Mouse (Mus musculus): Measurements from ENCODE around the gene Sertad3.

Gene Sertad3

DNA sequence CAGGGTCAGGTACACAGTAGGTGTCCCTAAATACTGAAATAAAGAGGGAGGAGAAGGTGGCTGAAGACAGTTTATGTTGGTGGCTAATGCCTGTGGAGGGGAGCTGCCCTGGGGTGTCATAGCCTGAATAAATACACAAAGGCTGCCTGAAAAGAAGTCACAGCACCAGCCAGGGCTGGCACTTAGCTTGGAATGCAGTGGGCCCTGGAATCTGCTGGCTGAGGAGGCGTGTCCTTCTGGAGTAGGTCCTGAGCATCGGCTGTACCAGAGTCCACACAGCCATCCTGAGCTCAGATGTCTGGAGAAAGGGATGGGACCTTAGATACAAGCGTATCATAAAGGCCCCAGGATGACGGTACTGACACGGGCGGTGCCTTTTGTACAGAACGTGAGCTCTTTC lies 18.3 kb downstream of the Sertad3 start:
- 85% methylated on average over 7 of the region's 7 CpGs for WGBS

DNA sequence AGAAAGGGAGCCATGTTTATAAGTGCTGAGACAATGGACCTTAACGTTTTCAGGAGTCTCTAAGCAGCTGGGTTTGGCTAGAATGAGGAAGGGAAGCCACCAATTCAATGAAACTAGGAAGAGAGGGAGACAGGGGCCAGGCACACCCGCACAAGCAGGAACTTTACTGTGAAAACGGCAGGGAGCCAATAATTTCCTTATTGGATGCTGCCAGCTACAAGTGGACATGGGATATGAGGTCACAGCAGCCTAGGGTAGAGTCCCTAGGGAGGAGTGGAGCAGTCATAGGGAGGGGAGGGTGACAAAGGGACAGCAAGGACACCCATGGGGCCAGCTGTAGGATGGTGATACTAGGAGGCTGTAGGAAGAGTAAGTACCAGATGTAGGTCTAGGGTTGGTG lies 19.5 kb downstream of the Sertad3 start:
- WGBS: 66% methylated on average over 3 of the region's 3 CpGs

DNA sequence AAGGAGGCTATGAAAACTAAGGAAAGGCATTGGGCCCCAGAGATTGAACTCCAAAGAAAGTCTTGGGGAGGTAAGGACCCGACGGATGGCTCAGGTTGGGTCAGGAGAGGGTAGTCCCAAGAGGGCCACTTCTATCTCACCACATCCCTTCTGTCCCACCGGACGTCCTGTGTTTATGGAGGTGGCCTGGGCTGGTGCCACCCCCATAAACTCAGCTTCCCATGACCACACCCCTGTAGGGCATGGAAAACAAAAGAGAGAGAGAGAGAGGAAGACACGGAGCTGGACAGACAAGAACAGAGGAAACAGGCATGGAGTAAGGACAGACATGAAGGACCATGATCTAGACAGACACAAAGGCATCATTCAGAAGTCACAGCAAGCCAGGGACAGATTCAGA lies 19.9 kb downstream of the Sertad3 start:
- 87% methylated on average over 5 of the region's 5 CpGs for WGBS

DNA sequence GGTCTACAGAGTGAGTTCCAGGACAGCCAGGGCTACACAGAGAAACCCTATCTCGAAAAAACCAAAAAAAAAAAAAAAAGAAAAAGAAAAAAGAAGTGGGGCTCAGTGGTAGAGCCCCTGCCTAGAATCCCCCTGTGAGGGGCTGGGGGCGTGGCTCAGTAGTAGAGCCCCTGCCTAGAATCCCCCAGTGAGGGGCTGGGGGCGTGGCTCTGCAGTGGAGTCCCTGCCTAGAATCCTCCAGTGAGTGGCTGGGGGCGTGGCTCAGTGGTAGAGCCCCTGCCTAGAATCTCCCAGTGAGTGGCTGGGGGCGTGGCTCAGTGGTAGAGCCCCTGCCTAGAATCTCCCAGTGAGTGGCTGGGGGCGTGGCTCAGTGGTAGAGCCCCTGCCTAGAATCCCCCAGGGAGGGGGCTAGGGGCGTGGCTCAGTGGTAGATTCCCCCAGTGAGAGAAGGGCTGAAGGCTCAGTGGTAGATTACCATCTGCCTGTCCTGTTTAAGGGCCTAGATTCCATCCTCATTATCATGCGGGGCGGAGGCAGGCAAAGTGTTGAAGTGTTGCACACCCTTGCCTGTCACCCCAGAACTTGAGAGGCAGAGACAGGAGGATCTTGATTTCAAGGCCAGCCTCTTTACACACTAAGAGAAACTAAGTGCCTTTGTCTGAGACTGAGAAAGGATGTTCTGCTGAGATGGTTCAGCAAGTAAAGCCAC lies 21.2 kb downstream of the Sertad3 start:
- WGBS: 90% methylated on average over 8 of the region's 9 CpGs

- WGBS: 79% methylated on average over 3 of the region's 3 CpGs
Observed at GRCm38 (mm10) chr7:27499036-27499435, 25.5 kb downstream of the Sertad3 start, which contains the start of gene Prx. Gene Prx (plus strand): TSS chr7:27499324.

GRCm38 (mm10) chr7:27501620-27502019 lies 28.1 kb downstream of the Sertad3 start:
- WGBS: 81% methylated on average over 4 of the region's 4 CpGs

DNA sequence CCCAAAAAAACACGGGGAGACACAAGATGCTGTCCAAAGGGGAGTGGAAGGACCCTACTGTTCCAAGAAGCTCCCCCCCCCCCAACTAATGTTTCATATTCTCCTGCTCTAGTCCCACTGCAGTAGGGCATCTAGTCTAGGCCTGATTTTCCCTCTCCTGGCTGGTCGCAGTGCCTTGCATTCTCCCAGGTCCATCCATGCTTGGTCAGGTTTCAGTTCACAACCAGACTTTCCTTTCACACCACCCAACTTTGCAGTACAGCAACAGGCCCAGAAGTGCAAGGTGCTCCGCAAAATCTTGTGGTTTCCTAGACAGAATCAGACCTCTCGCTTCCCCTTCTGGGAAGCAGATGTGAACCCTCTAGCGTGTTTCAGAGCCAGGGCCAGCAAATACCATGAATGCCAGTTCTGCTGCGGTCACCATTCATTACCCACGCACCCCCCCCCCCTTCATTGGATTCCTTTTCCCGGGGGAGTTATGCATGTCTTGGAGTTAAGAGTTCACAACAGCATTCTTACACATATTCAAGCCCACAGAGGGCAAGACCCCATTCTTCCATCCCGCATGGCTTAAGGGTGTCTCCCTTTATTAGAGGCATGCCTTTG lies 33.3 kb downstream of the Sertad3 start:
- 58% methylated on average over 9 of the region's 9 CpGs for WGBS

DNA sequence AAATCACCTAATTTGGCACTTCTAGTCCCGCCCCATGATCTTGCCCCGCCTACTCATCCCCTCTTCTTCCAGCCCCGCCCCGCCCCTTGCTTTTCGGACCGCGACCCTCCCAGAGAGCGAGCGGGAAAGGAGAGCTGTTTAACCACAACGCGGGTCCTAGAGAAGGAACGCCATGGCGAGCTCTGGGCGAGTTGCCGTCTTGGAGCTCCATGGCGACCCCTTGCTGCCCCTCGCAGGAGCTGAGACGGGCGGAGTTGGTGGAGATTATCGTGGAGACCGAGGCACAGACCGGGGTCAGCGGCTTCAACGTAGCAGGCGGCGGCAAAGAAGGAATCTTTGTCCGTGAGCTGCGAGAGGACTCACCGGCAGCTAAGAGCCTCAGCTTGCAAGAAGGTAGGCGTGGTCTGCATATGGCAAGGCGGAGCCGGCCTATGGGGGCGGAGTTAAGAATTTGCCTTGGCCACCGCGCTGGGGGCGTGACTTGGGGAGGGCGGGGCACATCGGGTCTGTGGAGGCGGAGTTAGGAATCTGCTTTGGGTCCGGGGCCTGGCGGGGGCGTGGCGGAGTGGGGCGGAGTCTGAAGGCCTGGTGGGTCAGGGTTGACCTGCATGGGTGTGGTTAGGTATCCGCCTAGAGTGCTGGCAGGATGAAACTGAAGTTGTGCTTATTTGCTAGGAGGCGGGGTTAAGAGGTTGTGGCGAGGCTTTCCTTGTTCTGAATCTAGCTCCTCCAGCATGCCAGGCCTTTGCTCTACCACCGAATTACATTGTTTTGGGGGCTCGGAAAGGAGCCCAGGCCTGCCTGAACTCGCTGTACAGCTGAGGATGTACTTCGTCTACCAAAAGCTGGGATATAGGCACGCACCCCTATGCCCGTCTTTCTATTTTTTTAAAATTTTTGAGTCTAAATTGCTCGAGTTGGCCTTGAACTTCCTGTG lies 34.4 kb downstream of the Sertad3 start:
- WGBS: under 1% methylated on average over 54 of the region's 54 CpGs

- WGBS: 20% methylated on average over 6 of the region's 6 CpGs
Observed at GRCm38 (mm10) chr7:27508648-27509005, 35.1 kb downstream of the Sertad3 start.

DNA sequence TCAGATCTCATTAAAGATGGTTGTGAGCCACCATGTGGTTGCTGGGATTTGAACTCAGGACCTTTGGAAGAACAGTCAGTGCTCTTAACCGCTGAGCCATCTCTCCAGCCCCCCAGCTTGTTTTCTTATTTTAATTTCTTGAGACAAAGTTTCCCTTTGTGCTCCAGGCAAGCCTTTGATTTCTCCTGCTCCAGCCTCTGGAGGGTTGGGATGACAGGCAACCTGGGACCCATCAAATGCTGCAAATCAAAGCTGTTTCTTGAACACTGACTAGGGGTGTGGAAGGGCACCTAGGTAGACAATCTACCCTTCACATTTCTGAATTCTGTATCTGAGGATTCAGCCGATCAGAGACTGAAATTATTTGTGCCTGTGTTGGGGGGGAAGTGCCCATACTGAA lies 37.2 kb downstream of the Sertad3 start:
- WGBS: 88% methylated on average over 2 of the region's 2 CpGs

- WGBS: 81% methylated on average over 9 of the region's 9 CpGs
Observed at GRCm38 (mm10) chr7:27514961-27515360, 41.4 kb downstream of the Sertad3 start.

DNA sequence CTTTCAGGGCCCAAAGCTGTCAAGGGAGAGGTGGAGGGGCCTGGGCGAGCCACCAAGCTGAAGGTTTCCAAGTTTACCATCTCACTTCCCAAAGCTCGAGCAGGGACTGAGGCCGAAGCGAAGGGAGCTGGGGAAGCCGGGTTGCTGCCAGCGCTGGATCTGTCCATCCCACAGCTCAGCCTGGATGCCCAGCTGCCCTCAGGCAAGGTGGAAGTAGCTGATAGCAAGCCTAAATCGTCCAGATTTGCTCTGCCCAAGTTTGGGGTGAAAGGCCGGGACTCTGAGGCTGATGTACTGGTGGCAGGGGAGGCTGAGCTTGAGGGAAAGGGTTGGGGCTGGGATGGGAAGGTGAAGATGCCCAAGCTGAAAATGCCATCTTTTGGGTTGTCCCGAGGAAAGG lies 44.7 kb downstream of the Sertad3 start:
- 88% methylated on average over 9 of the region's 9 CpGs for WGBS

- WGBS: 52% methylated on average over 1 of the region's 1 CpGs
Observed at GRCm38 (mm10) chr7:27520599-27520998, 47.0 kb downstream of the Sertad3 start.

GRCm38 (mm10) chr7:27522967-27523366 lies 49.4 kb downstream of the Sertad3 start, which contains the start of gene Hipk4:
Gene Hipk4 (plus strand): TSS chr7:27523267.
- WGBS: 65% methylated on average over 5 of the region's 5 CpGs

GRCm38 (mm10) chr7:27523805-27524204 lies 50.2 kb downstream of the Sertad3 start:
- 95% methylated on average over 13 of the region's 13 CpGs for WGBS

DNA sequence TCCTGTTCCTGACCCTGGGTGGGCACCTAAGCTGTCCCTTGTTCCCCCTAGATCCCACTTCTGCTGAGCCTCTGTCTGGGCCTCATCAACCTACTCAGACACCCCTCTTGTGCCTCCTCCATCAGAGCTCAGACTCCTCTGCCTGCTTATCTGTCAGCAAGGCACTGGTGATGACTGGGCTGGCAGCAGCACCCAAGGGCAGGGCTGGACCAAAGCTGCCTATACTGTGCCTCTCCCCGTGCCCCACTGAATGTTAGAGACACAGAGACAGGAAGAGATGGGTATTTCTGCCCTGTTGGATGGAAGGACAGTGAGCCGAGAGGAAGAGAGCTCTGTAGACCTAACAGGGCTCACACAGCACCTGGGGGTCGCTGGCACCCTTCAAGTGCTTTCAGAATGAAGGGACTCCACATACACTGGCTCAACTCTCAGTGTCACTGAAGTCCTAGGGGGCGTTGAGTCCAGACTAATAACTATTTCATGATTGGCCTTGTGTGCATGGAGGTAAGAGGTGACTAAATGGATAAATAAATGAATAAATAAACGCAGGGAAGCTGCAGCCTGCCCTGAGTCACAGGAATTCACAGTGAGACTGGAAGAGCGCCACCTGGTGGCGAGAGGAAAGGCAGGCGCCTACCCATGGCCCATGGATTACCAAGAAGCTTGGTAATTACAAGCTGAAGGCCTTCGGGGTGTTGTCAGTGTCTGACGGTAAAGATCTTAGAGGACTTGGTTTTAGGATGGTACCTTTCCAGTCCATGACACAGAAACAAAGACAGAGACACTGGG lies 52.7 kb downstream of the Sertad3 start:
- 16% methylated on average over 10 of the region's 10 CpGs for WGBS

Measured in cerebral cortex, adult 2 months (tissue).